ENCODE assay signal across 1 mouse cellular context in the genomic region with DNA sequence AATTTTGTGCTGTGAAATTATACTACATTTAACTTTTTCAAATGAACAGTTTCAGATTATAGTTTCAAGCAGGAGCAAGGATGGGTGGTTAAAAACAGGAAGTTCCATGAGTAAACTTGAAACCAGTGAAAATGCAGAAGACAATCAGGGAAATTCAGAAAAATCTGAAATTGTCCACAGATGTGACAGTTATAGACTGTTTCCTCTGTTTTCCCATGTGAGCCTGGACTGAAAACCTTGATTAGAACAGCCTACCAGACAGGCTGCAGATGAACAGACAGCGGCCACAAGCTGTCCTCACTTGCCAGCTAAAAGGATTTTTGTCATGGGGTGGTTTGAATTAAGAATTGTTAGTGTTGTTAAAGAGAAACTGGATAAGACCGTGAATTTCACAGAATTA.
TF ChIP-seq lines count a peak whose summit lies in the region.

No protein-coding gene starts in this region.

TF ChIP-seq in CH12.LX, 34 proteins besides CTCF, POLR2A, EP300 and RAD21 (continued from another document):
- peak; percentile 98 for TF ChIP-seq ETS1 (conservative IDR thresholded peaks at IDR 0.05; ENCODE audit: low read depth, low read length)
- peak; percentile 82 for TF ChIP-seq ZNF384 (IDR thresholded peaks at IDR 0.05; ENCODE audit: low read depth, low read length)
- peak; percentile 99 for TF ChIP-seq JUND (conservative IDR thresholded peaks at IDR 0.05; ENCODE audit: low read depth, low read length)
- peak; percentile 29; the same call in 1 of the 2 replicates for TF ChIP-seq NELFE (IDR thresholded peaks at IDR 0.05; ENCODE audit: low read depth, low read length)
- no peak for TF ChIP-seq HCFC1 (IDR thresholded peaks at IDR 0.05; ENCODE audit: low read depth, low read length)
- peak; percentile 99 for TF ChIP-seq IRF4 (IDR thresholded peaks at IDR 0.05; ENCODE audit: low read depth, low read length)
- TF ChIP-seq ZKSCAN1 (IDR thresholded peaks at IDR 0.05; ENCODE audit: borderline replicate concordance, low read depth, low read length), result no peak
- peak; percentile 94 for TF ChIP-seq MAFK (IDR thresholded peaks at IDR 0.05; ENCODE audit: insufficient replicate concordance, low read length)
- TF ChIP-seq CHD1 (IDR thresholded peaks at IDR 0.05; ENCODE audit: low read depth, low read length), result no peak
- peak; percentile 98 for TF ChIP-seq MEF2A (IDR thresholded peaks at IDR 0.05; ENCODE audit: borderline replicate concordance, low read depth, low read length)
- TF ChIP-seq ZMIZ1 (IDR thresholded peaks at IDR 0.05; ENCODE audit: low read depth, low read length), result no peak
- no peak; the same call in 1 of the 2 replicates for TF ChIP-seq MXI1 (IDR thresholded peaks at IDR 0.05; ENCODE audit: low read depth, low read length)
